Mouse (Mus musculus) midbrain, embryonic 16.5 days (tissue): ENCODE measurements around the gene Alox5. TPM values are rescaled to one million over a fixed set of nuclear protein-coding genes. Genes with fewer than 3 reads are reported as not detected.

Experiments used
- ATAC-seq: fragments of 200-750 bp; cut with Nextera tagmentation; 2 replicates; pipeline ENCODE4 v1.8.0; 2017; ENCODE audit warnings: moderate TSS enrichment
- H3K27ac ChIP-seq: fragments of 300-500 bp; sonication (generic); 2 replicates; pipeline ENCODE4 v1.5.1; 2014; ENCODE audit warnings: mild to moderate bottlenecking, low read length, mixed read lengths
- H3K27me3 ChIP-seq: fragments of 300-500 bp; sonication (generic); 2 replicates; pipeline ENCODE4 v1.6.1; 2014; ENCODE audit warnings: low read depth, low read length, mixed read lengths; ENCODE audit not compliant: control insufficient read depth, insufficient read depth
- H3K36me3 ChIP-seq: fragments of 300-500 bp; sonication (generic); 2 replicates; pipeline ENCODE4 v1.6.1; 2014; ENCODE audit warnings: mild to moderate bottlenecking, low read length, moderate library complexity, mixed read lengths; ENCODE audit not compliant: control insufficient read depth, insufficient read depth
- H3K4me1 ChIP-seq: fragments of 300-500 bp; sonication (generic); 2 replicates; pipeline ENCODE4 v1.6.1; 2014; ENCODE audit warnings: mild to moderate bottlenecking, low read length, mixed read lengths; ENCODE audit not compliant: control insufficient read depth, insufficient read depth
- H3K4me2 ChIP-seq: fragments of 300-500 bp; sonication (generic); 2 replicates; pipeline ENCODE4 v1.6.1; 2014; ENCODE audit warnings: mild to moderate bottlenecking, low read length, mixed read lengths
- H3K4me3 ChIP-seq: fragments of 300-500 bp; sonication (generic); 2 replicates; pipeline ENCODE4 v1.5.1; 2014; ENCODE audit warnings: low read depth, mild to moderate bottlenecking, low read length, moderate library complexity, mixed read lengths
- H3K9ac ChIP-seq: fragments of 300-500 bp; sonication (generic); 2 replicates; pipeline ENCODE4 v1.6.1; 2014; ENCODE audit warnings: low read depth, low read length, mixed read lengths
- H3K9me3 ChIP-seq: fragments of 300-500 bp; sonication (generic); replicated peaks from 2 replicates; pipeline ENCODE4 v1.6.1; 2014; ENCODE audit warnings: mild to moderate bottlenecking, low read length, mixed read lengths; ENCODE audit not compliant: control insufficient read depth, poor library complexity, severe bottlenecking
- WGBS: fragments of 180-500 bp; shearing (Covaris S2); extraction: QIAGEN DNeasy Blood & Tissue Kit; methylation state at CpG from one replicate; pipeline ENCODE4 v1.1.7; 2014; 5-methylcytosine and 5-hydroxymethylcytosine counted together
- polyA plus RNA-seq: library from polyadenylated mRNA; unstranded; fragments of >200 nt; fragmentation: Nextera tagmentation; extraction: Ambion mirVana; gene quantifications from 2 replicates; pipeline ENCODE4 v1.2.1, GENCODE M21; 2015

Alox5 gene
- polyA plus RNA-seq, 1 experiment from 2014 or later: 1.0 TPM

GRCm38 (mm10) chr6:116412546-116413325 is 48.2 kb downstream of the Alox5 start:
- H3K27ac ChIP-seq: no peak overlapping the region
- H3K4me3 ChIP-seq: no peak overlapping the region
- no peak for ATAC-seq
- H3K4me1 ChIP-seq: no peaks in the 10 kb centered on the region
- 97% methylated on average over 14 of the region's 14 CpGs for whole genome bisulfite sequencing
- H3K36me3 ChIP-seq: 0 out of 2 replicates have a peak, but pooled peaks cover 5% of the 10 kb centered on the region
- no peaks in the 10 kb centered on the region for H3K27me3 ChIP-seq
- H3K9ac ChIP-seq: no peak overlapping the region
- no peaks in the 10 kb centered on the region for H3K9me3 ChIP-seq
- H3K4me2 ChIP-seq: no peak overlapping the region

GRCm38 (mm10) chr6:116411716-116412115 is 49.3 kb downstream of the Alox5 start:
- Histone ChIP-seq H3K36me3 (0 out of 2 replicates have a peak, but pooled peaks cover 5% of the 10 kb centered on the region), H3K9ac (no peak overlapping the region)
- no peak for ATAC-seq

GRCm38 (mm10) chr6:116410436-116410835 is 50.5 kb downstream of the Alox5 start:
- no peak for ATAC-seq
- Histone ChIP-seq H3K36me3 (0 out of 2 replicates have a peak, but pooled peaks cover 5% of the 10 kb centered on the region), H3K27me3 (no peaks in the 10 kb centered on the region), H3K4me2 (no peak overlapping the region), H3K4me3 (no peak overlapping the region), H3K4me1 (peaks cover 4% of the 10 kb centered on the region), H3K9ac (no peak overlapping the region), H3K9me3 (no peaks in the 10 kb centered on the region), H3K27ac (no peak overlapping the region)
- WGBS: 99% methylated on average over 10 of the region's 10 CpGs

More at GRCm38 (mm10) chr6:116411716-116412115, 49.3 kb downstream of the Alox5 start:
- Histone ChIP-seq H3K27ac (no peak overlapping the region), H3K9me3 (no peaks in the 10 kb centered on the region), H3K4me3 (no peak overlapping the region), H3K4me2 (no peak overlapping the region), H3K27me3 (no peaks in the 10 kb centered on the region), H3K4me1 (no peaks in the 10 kb centered on the region)
- WGBS: 68% methylated on average over 3 of the region's 3 CpGs

GRCm38 (mm10) chr6:116407956-116408657 is 52.9 kb downstream of the Alox5 start:
- H3K36me3 ChIP-seq: 0 out of 2 replicates have a peak, but pooled peaks cover 5% of the 10 kb centered on the region
- H3K9ac ChIP-seq: no peak overlapping the region
- no peak overlapping the region for H3K4me2 ChIP-seq
- H3K27ac ChIP-seq: no peak overlapping the region
- no peak for ATAC-seq
- no peaks in the 10 kb centered on the region for H3K27me3 ChIP-seq
- no peak overlapping the region for H3K4me3 ChIP-seq
- no peaks in the 10 kb centered on the region for H3K9me3 ChIP-seq
- H3K4me1 ChIP-seq: peaks cover 6% of the 10 kb centered on the region
- 93% methylated on average over 6 of the region's 6 CpGs for WGBS

- Histone ChIP-seq H3K4me1 (peaks cover 6% of the 10 kb centered on the region), H3K36me3 (0 out of 2 replicates have a peak, but pooled peaks cover 2% of the 10 kb centered on the region), H3K27ac (no peak overlapping the region), H3K9ac (no peak overlapping the region), H3K27me3 (no peaks in the 10 kb centered on the region), H3K4me3 (no peak overlapping the region), H3K4me2 (no peak overlapping the region), H3K9me3 (no peaks in the 10 kb centered on the region)
- 88% methylated on average over 4 of the region's 4 CpGs for WGBS
- no peak for ATAC-seq
Measured at GRCm38 (mm10) chr6:116407216-116407615, 53.8 kb downstream of the Alox5 start.

GRCm38 (mm10) chr6:116406680-116407079 is 54.3 kb downstream of the Alox5 start:
- ATAC-seq: no peak
- Histone ChIP-seq H3K27ac (no peak overlapping the region), H3K4me1 (peaks cover 6% of the 10 kb centered on the region), H3K4me3 (no peak overlapping the region), H3K9me3 (no peaks in the 10 kb centered on the region), H3K4me2 (no peak overlapping the region), H3K27me3 (no peaks in the 10 kb centered on the region), H3K9ac (no peak overlapping the region), H3K36me3 (peaks cover 4% of the 10 kb centered on the region; the same call in 1 of the 2 replicates)
- WGBS: 54% methylated on average over 5 of the region's 5 CpGs

- no peak overlapping the region for H3K9ac ChIP-seq
- H3K4me2 ChIP-seq: no peak overlapping the region
- H3K27me3 ChIP-seq: no peaks in the 10 kb centered on the region
- 88% methylated on average over 2 of the region's 2 CpGs for WGBS
- no peak overlapping the region for H3K4me3 ChIP-seq
- H3K9me3 ChIP-seq: no peaks in the 10 kb centered on the region
- H3K36me3 ChIP-seq: peaks cover 7% of the 10 kb centered on the region; the same call in 1 of the 2 replicates
- no peak overlapping the region for H3K27ac ChIP-seq
- ATAC-seq: no peak
- peaks cover 6% of the 10 kb centered on the region for H3K4me1 ChIP-seq
Measured at GRCm38 (mm10) chr6:116406152-116406551, 54.8 kb downstream of the Alox5 start.

- Histone ChIP-seq H3K4me1 (peaks cover 6% of the 10 kb centered on the region), H3K36me3 (peaks cover 7% of the 10 kb centered on the region; the same call in 1 of the 2 replicates), H3K4me2 (no peak overlapping the region), H3K9me3 (no peaks in the 10 kb centered on the region), H3K27me3 (no peaks in the 10 kb centered on the region), H3K27ac (no peak overlapping the region), H3K4me3 (no peak overlapping the region), H3K9ac (no peak overlapping the region)
- WGBS: 68% methylated on average over 5 of the region's 5 CpGs
- no peak for ATAC-seq
Measured at GRCm38 (mm10) chr6:116405715-116406114, 55.3 kb downstream of the Alox5 start.

- no peak overlapping the region for H3K4me2 ChIP-seq
- no peak overlapping the region for H3K4me3 ChIP-seq
- no peaks in the 10 kb centered on the region for H3K9me3 ChIP-seq
- no peak overlapping the region for H3K9ac ChIP-seq
- WGBS: 16% methylated on average over 9 of the region's 9 CpGs
- H3K27me3 ChIP-seq: no peaks in the 10 kb centered on the region
- peaks cover 6% of the 10 kb centered on the region for H3K4me1 ChIP-seq
- peaks cover 7% of the 10 kb centered on the region; the same call in 1 of the 2 replicates for H3K36me3 ChIP-seq
- peak; percentile 34; the same call in 1 of the 2 replicates for ATAC-seq
- H3K27ac ChIP-seq: no peak overlapping the region
Measured at GRCm38 (mm10) chr6:116405243-116405642, 55.7 kb downstream of the Alox5 start.
